Mouse (Mus musculus) stomach, postnatal 0 days (tissue): ENCODE data around the gene Nphs2. TPM values are rescaled to one million over a fixed set of nuclear protein-coding genes. Genes with fewer than 3 reads are reported as not detected.

Experiments
- ATAC-seq: fragments of 200-750 bp; cut with Nextera tagmentation; 2 replicates; pipeline ENCODE4 v1.8.0; 2017; ENCODE audit not compliant: low FRiP score, low TSS enrichment
- DNase-seq: peaks from one replicate; pipeline ENCODE4 v3.0.0-alpha.2; 2016; ENCODE audit warnings: low spot score
- H3K27ac ChIP-seq: fragments of 300-500 bp; sonication (generic); replicated peaks from 2 replicates; pipeline ENCODE4 v1.5.1; 2014; ENCODE audit warnings: mild to moderate bottlenecking, control low read depth
- H3K27me3 ChIP-seq: fragments of 300-500 bp; sonication (generic); 2 replicates; pipeline ENCODE4 v1.6.1; 2014; ENCODE audit warnings: low read length; ENCODE audit not compliant: control insufficient read depth, insufficient read depth
- H3K36me3 ChIP-seq: fragments of 300-500 bp; sonication (generic); 2 replicates; pipeline ENCODE4 v1.6.1; 2014; ENCODE audit warnings: low read length, mixed read lengths; ENCODE audit not compliant: control insufficient read depth, insufficient read depth
- H3K4me1 ChIP-seq: fragments of 300-500 bp; sonication (generic); replicated peaks from 2 replicates; pipeline ENCODE4 v1.6.1; 2014; ENCODE audit warnings: antibody characterized with exemption; ENCODE audit not compliant: control insufficient read depth, insufficient read depth
- H3K4me2 ChIP-seq: fragments of 300-500 bp; sonication (generic); replicated peaks from 2 replicates; pipeline ENCODE4 v1.6.1; 2014; ENCODE audit warnings: low read depth, mild to moderate bottlenecking, control low read depth, moderate library complexity
- H3K4me3 ChIP-seq: fragments of 300-500 bp; sonication (generic); 2 replicates; pipeline ENCODE4 v1.5.1; 2014; ENCODE audit warnings: low read depth, low read length, control low read depth
- H3K9ac ChIP-seq: fragments of 300-500 bp; sonication (generic); 2 replicates; pipeline ENCODE4 v1.6.1; 2014; ENCODE audit warnings: mild to moderate bottlenecking, low read length, control low read depth, mixed read lengths
- H3K9me3 ChIP-seq: fragments of 300-500 bp; sonication (generic); 2 replicates; pipeline ENCODE4 v1.6.1; 2016; ENCODE audit warnings: low read length; ENCODE audit not compliant: control insufficient read depth
- CTCF ChIP-seq: IDR thresholded peaks from 2 replicates; pipeline ENCODE4 v1.5.1; 2016; ENCODE audit warnings: antibody characterized with exemption, low read depth, mild to moderate bottlenecking, moderate library complexity
- EP300 ChIP-seq: optimal IDR thresholded peaks from 2 replicates; pipeline ENCODE3; 2016; ENCODE audit warnings: antibody characterized with exemption
- WGBS: fragments of 180-500 bp; shearing (Covaris S2); extraction: QIAGEN DNeasy Blood & Tissue Kit; methylation state at CpG from one replicate; pipeline ENCODE4 v1.1.7; 2014; 5-methylcytosine and 5-hydroxymethylcytosine counted together
- polyA plus RNA-seq: library from polyadenylated mRNA; unstranded; fragments of >200 nt; fragmentation: Nextera tagmentation; extraction: Ambion mirVana; gene quantifications from 2 replicates; pipeline ENCODE4 v1.2.1, GENCODE M21; 2015

The Nphs2 gene
- polyA plus RNA-seq, 1 experiment from 2014 or later, result not detected

DNA sequence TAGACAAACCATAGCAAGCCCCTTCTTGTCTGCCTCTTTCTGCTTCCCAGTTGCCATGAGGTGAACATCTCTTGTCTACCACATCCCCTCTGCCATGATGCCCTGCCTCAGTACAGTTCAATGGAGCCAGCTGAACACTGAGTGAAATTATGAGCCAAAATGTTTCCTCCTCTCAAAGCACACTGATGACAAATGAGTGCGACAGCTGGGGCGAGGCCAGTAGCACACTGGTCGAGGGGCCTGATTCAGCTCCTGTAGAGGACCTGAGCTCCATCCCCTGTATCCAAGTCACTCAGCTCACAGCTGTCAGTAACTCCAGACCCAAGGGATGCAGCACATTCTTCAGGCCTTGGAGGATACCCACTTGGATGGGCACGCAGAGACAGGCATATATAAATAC lies 35.1 kb downstream of the Nphs2 start:
- Histone ChIP-seq H3K9me3 (no peaks in the 10 kb centered on the region), H3K9ac (no peak overlapping the region), H3K4me3 (no peak overlapping the region), H3K4me1 (no peaks in the 10 kb centered on the region), H3K27ac (no peak overlapping the region), H3K36me3 (no peaks in the 10 kb centered on the region), H3K4me2 (no peak overlapping the region), H3K27me3 (no peaks in the 10 kb centered on the region)
- WGBS, result 79% methylated on average over 4 of the region's 4 CpGs
- TF ChIP-seq CTCF (no peak), EP300 (no peak)
- DNase-seq, result no peak
- no peak for ATAC-seq

DNA sequence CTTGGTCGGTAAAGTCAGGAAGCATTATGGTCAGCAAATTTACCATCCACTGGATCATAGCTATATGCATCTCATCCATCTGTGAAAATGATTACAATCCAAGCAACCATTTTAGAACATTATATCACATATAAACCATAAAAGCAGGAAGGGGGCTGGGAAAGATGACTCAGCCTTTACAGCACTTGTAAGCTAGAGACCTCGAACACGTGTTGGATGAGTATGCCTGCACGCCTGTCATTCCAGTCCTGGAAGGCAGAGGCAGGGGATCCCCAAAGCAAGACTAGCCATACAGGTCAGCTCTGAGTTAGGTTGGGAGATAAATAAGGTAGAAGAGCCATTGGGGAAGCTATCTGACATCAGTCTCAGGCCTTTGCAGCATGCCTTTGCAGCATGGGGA lies 38.5 kb downstream of the Nphs2 start:
- Histone ChIP-seq H3K27ac (no peak overlapping the region), H3K9me3 (no peaks in the 10 kb centered on the region), H3K4me2 (no peak overlapping the region), H3K4me1 (no peaks in the 10 kb centered on the region), H3K9ac (no peak overlapping the region), H3K27me3 (no peaks in the 10 kb centered on the region), H3K36me3 (no peaks in the 10 kb centered on the region), H3K4me3 (no peak overlapping the region)
- TF ChIP-seq CTCF, result no peak
- TF ChIP-seq EP300, result no peak
- DNase-seq, result no peak
- no peak for ATAC-seq
- 77% methylated on average over 4 of the region's 4 CpGs for WGBS

DNA sequence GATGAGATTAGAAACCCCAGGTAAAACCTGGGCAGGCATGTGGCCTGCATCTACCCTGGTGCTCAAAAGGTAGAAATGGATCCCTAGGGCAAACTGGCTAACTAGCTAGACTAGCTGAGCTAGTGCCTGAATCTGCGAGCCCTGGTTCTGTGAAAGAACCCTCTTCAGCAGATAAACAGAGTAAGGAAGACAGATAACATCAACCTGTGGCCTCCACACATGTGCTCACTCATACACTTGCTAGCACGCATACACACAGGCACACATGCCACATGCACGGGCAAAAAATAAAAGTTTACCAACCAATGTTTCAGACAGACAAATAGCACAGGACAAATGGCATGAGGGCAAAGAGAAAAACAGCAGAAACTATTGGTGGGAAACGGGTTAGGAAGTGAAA lies 39.9 kb downstream of the Nphs2 start:
- Histone ChIP-seq H3K27ac (no peak overlapping the region), H3K4me3 (no peak overlapping the region), H3K4me1 (no peaks in the 10 kb centered on the region), H3K36me3 (no peaks in the 10 kb centered on the region), H3K9me3 (no peaks in the 10 kb centered on the region), H3K4me2 (no peak overlapping the region), H3K27me3 (no peaks in the 10 kb centered on the region), H3K9ac (no peak overlapping the region)
- no peak for DNase-seq
- WGBS, result 85% methylated on average over 4 of the region's 4 CpGs
- TF ChIP-seq CTCF, result no peak
- TF ChIP-seq EP300, result no peak
- ATAC-seq, result no peak

DNA sequence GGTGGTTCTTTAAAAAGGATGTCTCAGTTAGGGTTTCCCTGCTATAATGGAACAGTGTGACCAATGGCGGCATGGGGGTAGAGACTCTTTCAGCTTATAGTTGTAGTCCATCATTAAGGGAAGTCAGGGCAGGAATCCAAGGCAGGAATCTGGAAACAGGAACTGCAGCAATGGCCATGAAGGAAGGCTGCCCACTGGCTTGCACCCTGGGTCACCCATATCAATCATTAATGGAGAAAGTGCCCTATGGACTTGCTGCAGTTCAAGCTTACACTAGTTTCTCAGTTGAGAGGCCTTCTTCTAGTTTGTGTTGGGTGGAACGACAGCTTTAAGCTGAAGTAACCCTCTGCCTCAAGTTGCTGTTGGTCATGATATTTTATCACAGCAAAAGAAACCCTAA lies 41.9 kb downstream of the Nphs2 start:
- Histone ChIP-seq H3K9me3 (no peaks in the 10 kb centered on the region), H3K27me3 (no peaks in the 10 kb centered on the region), H3K4me3 (no peak overlapping the region), H3K9ac (no peak overlapping the region), H3K4me2 (no peak overlapping the region), H3K27ac (no peak overlapping the region), H3K4me1 (no peaks in the 10 kb centered on the region), H3K36me3 (no peaks in the 10 kb centered on the region)
- ATAC-seq, result no peak
- no peak for TF ChIP-seq CTCF
- TF ChIP-seq EP300, result no peak
- DNase-seq, result no peak
- 85% methylated on average over 2 of the region's 2 CpGs for WGBS

DNA sequence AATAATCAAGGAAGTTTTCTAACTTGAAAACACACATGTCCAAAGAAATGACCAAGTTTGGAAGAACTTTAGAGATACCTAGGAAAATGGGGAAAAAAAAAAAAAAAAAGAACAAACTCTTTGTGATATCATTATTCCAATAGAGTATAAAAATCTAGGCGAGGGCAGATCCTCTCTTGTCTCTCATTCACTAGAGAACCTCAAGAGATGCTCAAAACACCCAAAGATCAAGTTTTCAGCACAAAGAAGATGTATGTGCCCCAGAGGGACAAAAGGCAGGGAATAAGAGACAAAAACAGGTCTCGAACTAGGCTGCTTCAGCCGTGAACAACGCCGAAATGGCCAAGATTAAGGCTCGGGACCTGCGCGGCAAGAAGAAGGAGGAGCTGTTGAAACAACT lies 55.2 kb downstream of the Nphs2 start, which contains the start of gene Gm2000:
Gene Gm2000 (plus strand): TSS at position 301 of the 400 bp plus-strand sequence.
- Histone ChIP-seq H3K4me3 (no peak within 1 kb of the TSS), H3K36me3 (no peaks in the 10 kb centered on the region), H3K27ac (no peak within 1 kb of the TSS), H3K27me3 (no peaks in the 10 kb centered on the region), H3K9ac (no peak within 1 kb of the TSS), H3K4me1 (no peaks in the 10 kb centered on the region), H3K4me2 (no peak within 1 kb of the TSS), H3K9me3 (no peaks in the 10 kb centered on the region)
- ATAC-seq (no peak), DNase-seq (no peak)
- no peak for TF ChIP-seq EP300
- TF ChIP-seq CTCF, result no peak
- 88% methylated on average over 8 of the region's 8 CpGs for WGBS

Other genes with a start within 250 kb of the Nphs2 start
- 1.2 and 1.5 TPM in 2 replicates for gene Fam163a, start 105.7 kb upstream of the Nphs2 start, polyA plus RNA-seq
- gene Tdrd5, start 7.1 kb upstream of the Nphs2 start, polyA plus RNA-seq, result 0.13 TPM in 2 replicates
- 670 and 688 TPM in 2 replicates for gene Gm2000, start 55.3 kb downstream of the Nphs2 start, polyA plus RNA-seq
- gene Axdnd1, start 110.4 kb downstream of the Nphs2 start, polyA plus RNA-seq, result 0.07 and 0.24 TPM in 2 replicates
- gene Soat1, start 163.6 kb downstream of the Nphs2 start, polyA plus RNA-seq, result 16.2 and 17.6 TPM in 2 replicates
- gene Gm10031, start 213.3 kb downstream of the Nphs2 start, polyA plus RNA-seq, result 0.53 and 0.62 TPM in 2 replicates
- gene Abl2, start 248.1 kb downstream of the Nphs2 start, polyA plus RNA-seq, result 1.4 TPM in 2 replicates